Mouse (Mus musculus): ENCODE data around the gene Ptpn22. TPM values are rescaled to one million over a fixed set of nuclear protein-coding genes. Genes with fewer than 3 reads are reported as not detected.

Gene Ptpn22
- polyA plus RNA-seq, 1 experiment from 2014 or later: 0.68 TPM

DNA sequence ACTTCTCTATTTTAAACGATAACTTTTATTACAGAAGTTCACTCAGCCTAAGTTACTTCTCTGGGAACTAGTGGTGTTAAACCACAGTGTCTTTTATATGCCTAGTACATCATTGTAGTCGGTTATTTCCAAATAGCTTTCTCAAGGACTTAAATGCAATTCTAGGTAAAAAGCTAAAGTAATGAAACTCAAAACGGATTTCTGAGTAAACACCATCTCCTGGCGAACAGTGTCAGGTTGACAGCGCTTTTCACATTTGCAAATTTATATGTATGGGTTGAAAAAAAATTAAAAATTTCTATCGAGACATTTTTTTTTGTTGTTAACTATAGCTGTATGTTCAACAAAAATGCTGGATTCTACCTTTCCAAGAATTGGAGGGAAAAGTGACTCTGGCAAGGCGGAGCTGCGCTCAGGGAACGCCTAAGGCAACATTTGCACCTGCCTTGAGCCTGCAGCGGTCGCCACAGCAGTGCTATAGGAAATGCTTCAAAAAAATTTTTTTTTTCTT is 53.9 kb downstream of the Ptpn22 start:
- Histone ChIP-seq H3K9ac (peak overlapping the region; percentile 93), H3K4me2 (peak overlapping the region; percentile 69), H3K9me3 (ENCODE audit: low read depth, low read length) (no peaks in the 10 kb centered on the region), H3K36me3 (ENCODE audit: insufficient read depth) (no peaks in the 10 kb centered on the region), H3K4me1 (ENCODE audit: insufficient read depth) (peaks cover 5% of the 10 kb centered on the region; the same call in 1 of the 2 replicates), H3K4me3 (ENCODE audit: low read depth, low read length) (peak overlapping the region; percentile 96), H3K27ac (ENCODE audit: low read depth) (peak overlapping the region; percentile 88), H3K27me3 (ENCODE audit: insufficient read depth, low read length) (no peaks in the 10 kb centered on the region)
- no peak for TF ChIP-seq CTCF (IDR thresholded peaks at IDR 0.05; ENCODE audit: low read depth)
- whole genome bisulfite sequencing: 6% methylated on average over 11 of the region's 11 CpGs
- DNase-seq (peak; percentile 61), ATAC-seq (ENCODE audit: insufficient read depth) (peak; percentile 15)

DNA sequence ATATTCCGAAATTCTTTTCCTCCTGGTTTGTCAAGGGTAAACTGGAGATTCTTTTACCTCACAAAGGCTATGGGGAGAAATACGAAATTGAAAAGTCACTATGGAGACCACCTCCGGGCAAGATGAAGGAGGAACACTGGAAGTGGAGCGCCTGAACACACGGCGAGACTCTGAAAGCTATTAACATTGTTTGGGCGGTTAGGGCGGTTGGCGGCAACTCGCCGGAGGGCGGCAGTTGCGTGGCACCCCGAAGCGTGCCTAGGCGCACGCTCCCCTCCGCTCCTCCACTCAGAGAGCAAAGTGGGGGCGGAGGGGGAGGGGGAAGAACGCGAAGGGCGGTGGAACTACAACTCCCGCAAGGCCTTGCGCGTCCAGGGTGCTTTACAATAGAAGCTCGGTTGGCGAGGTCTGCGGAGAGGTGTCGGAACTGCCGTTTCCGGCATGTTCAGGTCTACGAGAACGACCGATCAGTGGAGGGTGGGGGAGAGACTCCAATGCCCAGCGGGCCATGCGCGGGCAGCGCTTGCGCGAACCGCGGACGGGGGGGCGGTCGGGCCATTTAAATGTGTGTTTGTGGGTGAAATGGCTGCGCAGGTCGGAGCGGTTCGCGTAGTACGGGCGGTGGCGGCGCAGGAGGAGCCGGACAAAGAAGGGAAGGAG is 54.5 kb downstream of the Ptpn22 start, which contains the start of gene Rsbn1:
Gene Rsbn1, plus strand, starts transcription at position 111 of the 660 bp plus-strand sequence.
- Histone ChIP-seq H3K9me3 (ENCODE audit: low read depth, low read length) (no peaks in the 10 kb centered on the region), H3K4me1 (ENCODE audit: insufficient read depth) (peaks cover 5% of the 10 kb centered on the region; the same call in 1 of the 2 replicates), H3K27ac (ENCODE audit: low read depth) (peak within 1 kb of the TSS; percentile 88), H3K4me2 (peak within 1 kb of the TSS; percentile 69), H3K9ac (peak within 1 kb of the TSS; percentile 93), H3K27me3 (ENCODE audit: insufficient read depth, low read length) (no peaks in the 10 kb centered on the region), H3K36me3 (ENCODE audit: insufficient read depth) (no peaks in the 10 kb centered on the region), H3K4me3 (ENCODE audit: low read depth, low read length) (peak within 1 kb of the TSS; percentile 96)
- DNase-seq (peak; percentile 98), ATAC-seq (ENCODE audit: insufficient read depth) (peak; percentile 100)
- WGBS: under 1% methylated on average over 54 of the region's 55 CpGs
- no peak; the same call in 1 of the 2 replicates for TF ChIP-seq CTCF (IDR thresholded peaks at IDR 0.05; ENCODE audit: low read depth)

DNA sequence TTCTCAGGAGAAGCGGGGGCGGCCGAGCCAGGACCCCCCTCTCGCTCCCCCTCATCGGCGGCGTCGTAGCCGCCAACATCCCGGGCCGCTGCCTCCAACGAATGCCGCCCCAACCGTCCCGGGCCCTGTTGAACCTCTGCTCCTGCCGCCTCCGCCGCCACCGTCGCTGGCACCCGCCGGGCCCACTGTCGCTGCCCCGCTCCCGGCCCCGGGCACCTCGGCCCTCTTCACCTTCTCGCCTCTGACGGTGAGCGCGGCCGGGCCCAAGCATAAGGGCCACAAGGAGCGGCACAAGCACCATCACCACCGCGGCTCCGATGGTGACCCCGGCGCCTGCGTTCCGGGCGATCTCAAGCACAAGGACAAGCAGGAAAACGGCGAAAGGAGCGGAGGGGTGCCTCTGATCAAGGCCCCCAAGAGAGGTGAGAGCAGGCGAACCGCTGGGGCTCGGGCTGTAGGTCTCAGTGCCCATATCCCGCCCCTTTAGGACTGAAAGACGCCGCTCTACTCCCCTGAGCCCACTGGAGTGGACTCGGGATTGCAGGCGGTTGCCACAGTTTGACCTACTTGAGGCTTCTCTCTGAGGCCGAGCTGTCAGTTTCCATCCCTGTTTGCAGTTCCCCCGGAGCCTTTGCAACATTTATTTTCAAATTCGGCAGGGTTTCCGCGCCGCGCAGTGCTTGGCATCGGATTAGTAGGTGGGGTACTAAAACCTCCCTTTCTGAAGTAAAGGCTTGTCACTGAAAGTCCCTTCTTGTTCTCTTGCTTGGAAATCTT is 55.3 kb downstream of the Ptpn22 start:
- H3K4me3 ChIP-seq (ENCODE audit: low read depth, low read length): peak overlapping the region; percentile 96
- H3K9me3 ChIP-seq (ENCODE audit: low read depth, low read length): no peaks in the 10 kb centered on the region
- peaks cover 5% of the 10 kb centered on the region; the same call in 1 of the 2 replicates for H3K4me1 ChIP-seq (ENCODE audit: insufficient read depth)
- DNase-seq (peak; percentile 57), ATAC-seq (ENCODE audit: insufficient read depth) (peak; percentile 43)
- peak overlapping the region; percentile 93 for H3K9ac ChIP-seq
- under 1% methylated on average over 59 of the region's 60 CpGs for WGBS
- no peak for TF ChIP-seq CTCF (IDR thresholded peaks at IDR 0.05; ENCODE audit: low read depth)
- H3K4me2 ChIP-seq: peak overlapping the region; percentile 69
- H3K36me3 ChIP-seq (ENCODE audit: insufficient read depth): 0 out of 2 replicates have a peak, but pooled peaks cover 1% of the 10 kb centered on the region
- H3K27ac ChIP-seq (ENCODE audit: low read depth): peak overlapping the region; percentile 88
- no peaks in the 10 kb centered on the region for H3K27me3 ChIP-seq (ENCODE audit: insufficient read depth, low read length)

DNA sequence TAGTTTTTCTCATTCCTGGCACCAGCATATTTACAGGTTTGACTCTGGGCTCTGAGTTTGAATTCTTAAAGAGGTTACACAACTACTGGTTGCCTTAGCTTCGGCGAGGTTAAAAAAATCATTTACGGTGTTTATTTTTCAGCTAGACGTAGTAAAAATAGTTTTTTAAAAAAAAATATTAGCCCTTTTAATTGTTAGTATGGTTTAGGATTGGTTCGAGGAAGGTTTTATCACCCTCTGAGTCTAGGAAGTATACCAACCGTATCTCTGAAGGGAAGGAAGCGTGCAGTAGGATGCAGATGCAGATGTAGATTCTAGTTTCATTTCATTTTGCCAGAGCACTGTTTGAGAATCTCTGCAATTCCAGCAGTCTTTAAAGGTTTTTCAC is 55.9 kb downstream of the Ptpn22 start:
- Histone ChIP-seq H3K27ac (ENCODE audit: low read depth) (peak overlapping the region; percentile 88; the same call in 1 of the 2 replicates), H3K9me3 (ENCODE audit: low read depth, low read length) (no peaks in the 10 kb centered on the region), H3K27me3 (ENCODE audit: insufficient read depth, low read length) (no peaks in the 10 kb centered on the region), H3K9ac (peak overlapping the region; percentile 93), H3K4me2 (peak overlapping the region; percentile 69), H3K36me3 (ENCODE audit: insufficient read depth) (0 out of 2 replicates have a peak, but pooled peaks cover 4% of the 10 kb centered on the region), H3K4me1 (ENCODE audit: insufficient read depth) (peaks cover 5% of the 10 kb centered on the region; the same call in 1 of the 2 replicates), H3K4me3 (ENCODE audit: low read depth, low read length) (peak overlapping the region; percentile 96)
- DNase-seq (peak; percentile 13), ATAC-seq (ENCODE audit: insufficient read depth) (no peak)
- no peak for TF ChIP-seq CTCF (IDR thresholded peaks at IDR 0.05; ENCODE audit: low read depth)
- WGBS: 3% methylated on average over 7 of the region's 7 CpGs

DNA sequence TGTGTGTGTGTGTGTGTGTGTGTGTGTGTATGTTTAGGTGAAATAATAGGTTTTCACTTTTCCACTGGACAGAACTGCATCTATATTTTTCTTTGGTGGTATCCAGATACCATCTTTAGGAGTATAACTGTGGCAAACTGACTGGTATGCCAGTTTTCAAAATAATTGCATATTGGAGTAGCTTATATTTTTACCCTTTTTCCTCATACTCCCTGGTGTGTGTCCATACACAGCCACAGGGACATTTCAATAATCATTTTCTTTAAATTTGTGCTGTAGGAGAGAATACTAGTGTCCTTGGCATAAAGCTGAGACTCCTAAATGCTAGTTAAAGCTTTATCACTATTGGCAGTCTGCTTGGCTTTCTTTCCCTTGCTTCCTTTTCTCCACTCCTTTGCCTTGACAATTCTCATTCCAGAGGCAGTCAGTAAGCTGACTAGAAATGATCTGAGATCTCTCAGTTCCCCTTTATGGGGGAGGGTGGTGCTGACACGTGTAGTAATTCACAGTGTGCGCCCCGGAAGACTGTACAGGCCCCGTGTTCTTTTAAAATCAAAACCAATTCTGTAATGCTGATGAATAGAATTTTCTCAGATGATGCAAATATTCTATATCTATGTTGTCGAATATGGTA is 56.7 kb downstream of the Ptpn22 start:
- Histone ChIP-seq H3K4me3 (ENCODE audit: low read depth, low read length) (peak overlapping the region; percentile 96), H3K36me3 (ENCODE audit: insufficient read depth) (0 out of 2 replicates have a peak, but pooled peaks cover 4% of the 10 kb centered on the region), H3K4me1 (ENCODE audit: insufficient read depth) (peaks cover 5% of the 10 kb centered on the region; the same call in 1 of the 2 replicates), H3K27ac (ENCODE audit: low read depth) (no peak overlapping the region), H3K4me2 (peak overlapping the region; percentile 69), H3K27me3 (ENCODE audit: insufficient read depth, low read length) (no peaks in the 10 kb centered on the region), H3K9me3 (ENCODE audit: low read depth, low read length) (no peaks in the 10 kb centered on the region), H3K9ac (peak overlapping the region; percentile 0; the same call in 1 of the 2 replicates)
- WGBS: 36% methylated on average over 5 of the region's 5 CpGs
- DNase-seq (peak; percentile 17), ATAC-seq (ENCODE audit: insufficient read depth) (no peak)
- no peak for TF ChIP-seq CTCF (IDR thresholded peaks at IDR 0.05; ENCODE audit: low read depth)

DNA sequence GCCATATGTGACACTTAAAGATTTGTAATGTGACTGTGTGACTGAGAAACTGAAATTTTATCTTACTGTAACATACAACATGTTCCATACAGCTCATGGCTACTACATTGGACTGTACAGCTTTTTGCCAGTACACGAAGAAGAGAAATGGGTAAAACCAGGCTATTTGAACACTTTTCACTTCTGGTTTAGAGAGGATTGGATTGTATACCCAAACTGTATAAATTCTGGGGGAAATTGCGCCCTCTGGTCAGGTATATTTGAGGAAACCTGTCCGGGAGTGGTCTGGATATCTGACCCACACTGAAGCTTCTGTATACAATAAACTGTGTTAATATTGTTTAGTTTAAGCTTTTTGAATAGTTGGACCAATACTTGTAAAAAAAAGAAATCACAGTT is 57.2 kb downstream of the Ptpn22 start:
- H3K4me1 ChIP-seq (ENCODE audit: insufficient read depth): peaks cover 5% of the 10 kb centered on the region; the same call in 1 of the 2 replicates
- no peaks in the 10 kb centered on the region for H3K9me3 ChIP-seq (ENCODE audit: low read depth, low read length)
- peak overlapping the region; percentile 96 for H3K4me3 ChIP-seq (ENCODE audit: low read depth, low read length)
- no peak for ATAC-seq (ENCODE audit: insufficient read depth)
- H3K36me3 ChIP-seq (ENCODE audit: insufficient read depth): 0 out of 2 replicates have a peak, but pooled peaks cover 4% of the 10 kb centered on the region
- H3K27ac ChIP-seq (ENCODE audit: low read depth): no peak overlapping the region
- no peak for DNase-seq
- WGBS: 43% methylated on average over 3 of the region's 3 CpGs
- TF ChIP-seq CTCF (IDR thresholded peaks at IDR 0.05; ENCODE audit: low read depth): no peak
- H3K9ac ChIP-seq: peak overlapping the region; percentile 31; the same call in 1 of the 2 replicates
- H3K27me3 ChIP-seq (ENCODE audit: insufficient read depth, low read length): no peaks in the 10 kb centered on the region
- H3K4me2 ChIP-seq: peak overlapping the region; percentile 69
